Mouse (Mus musculus): ENCODE data around the gene Pi4k2a. TPM values are rescaled to one million over a fixed set of nuclear protein-coding genes. Genes with fewer than 3 reads are reported as not detected.

Gene Pi4k2a
- polyA plus RNA-seq, 1 experiment from 2014 or later, result 22.0 TPM

DNA sequence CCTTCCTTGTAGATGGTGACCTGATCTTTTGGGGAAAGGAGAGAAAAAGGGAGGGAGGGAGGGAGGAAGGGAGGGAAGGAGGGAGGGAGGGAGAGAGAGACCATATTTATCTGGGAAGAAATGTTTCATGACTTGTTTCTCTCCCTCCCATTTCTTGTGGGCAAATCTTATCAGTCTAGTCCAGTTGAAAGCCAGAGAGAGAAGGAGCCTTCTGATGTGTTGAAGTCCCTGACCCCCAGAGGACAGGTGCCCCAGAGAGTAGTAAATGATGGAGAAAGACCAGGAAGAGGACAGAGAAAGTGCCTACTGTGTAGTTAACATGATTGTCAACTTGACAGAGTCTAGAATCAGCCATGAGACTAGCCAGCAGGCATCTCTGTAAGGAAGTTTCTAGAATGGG lies 44.8 kb downstream of the Pi4k2a start:
- H3K9me3 ChIP-seq (replicated peaks), result no peaks in the 10 kb centered on the region
- no peak overlapping the region for H3K4me3 ChIP-seq
- no peak overlapping the region for H3K4me2 ChIP-seq
- 0 out of 2 replicates have a peak, but pooled peaks cover 2% of the 10 kb centered on the region for H3K4me1 ChIP-seq (replicated peaks)
- H3K27me3 ChIP-seq (replicated peaks), result no peaks in the 10 kb centered on the region
- H3K36me3 ChIP-seq, result no peaks in the 10 kb centered on the region
- ATAC-seq (ENCODE audit: insufficient number of reproducible peaks, low FRiP score), result no peak
- no peak overlapping the region for H3K9ac ChIP-seq
- H3K27ac ChIP-seq (ENCODE audit: poor library complexity, severe bottlenecking), result no peak overlapping the region

DNA sequence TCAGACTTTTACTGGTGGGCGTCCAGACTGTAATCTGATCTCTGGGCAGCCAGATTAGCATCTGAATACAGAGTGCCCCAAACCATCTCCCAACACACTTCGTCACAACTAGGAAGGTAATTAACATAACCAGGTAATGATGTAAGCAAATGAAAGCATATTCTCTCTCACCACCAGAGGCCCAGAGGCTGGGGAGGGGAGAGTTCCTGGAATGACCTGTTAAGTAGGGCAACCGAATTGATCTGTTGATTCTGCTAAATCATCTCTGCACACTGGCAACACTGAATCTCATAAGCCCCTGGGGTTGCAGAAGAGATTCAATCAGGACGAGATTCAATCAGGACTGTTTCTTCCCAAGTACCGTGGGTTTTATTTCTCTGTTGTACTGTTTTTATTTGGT lies 45.9 kb downstream of the Pi4k2a start:
- Histone ChIP-seq H3K4me1 (replicated peaks) (no peaks in the 10 kb centered on the region), H3K27me3 (replicated peaks) (no peaks in the 10 kb centered on the region), H3K4me2 (no peak overlapping the region), H3K36me3 (no peaks in the 10 kb centered on the region), H3K9me3 (replicated peaks) (no peaks in the 10 kb centered on the region), H3K4me3 (no peak overlapping the region), H3K9ac (no peak overlapping the region), H3K27ac (ENCODE audit: poor library complexity, severe bottlenecking) (no peak overlapping the region)
- WGBS, result 42% methylated on average over 5 of the region's 5 CpGs
- ATAC-seq (ENCODE audit: insufficient number of reproducible peaks, low FRiP score), result no peak

DNA sequence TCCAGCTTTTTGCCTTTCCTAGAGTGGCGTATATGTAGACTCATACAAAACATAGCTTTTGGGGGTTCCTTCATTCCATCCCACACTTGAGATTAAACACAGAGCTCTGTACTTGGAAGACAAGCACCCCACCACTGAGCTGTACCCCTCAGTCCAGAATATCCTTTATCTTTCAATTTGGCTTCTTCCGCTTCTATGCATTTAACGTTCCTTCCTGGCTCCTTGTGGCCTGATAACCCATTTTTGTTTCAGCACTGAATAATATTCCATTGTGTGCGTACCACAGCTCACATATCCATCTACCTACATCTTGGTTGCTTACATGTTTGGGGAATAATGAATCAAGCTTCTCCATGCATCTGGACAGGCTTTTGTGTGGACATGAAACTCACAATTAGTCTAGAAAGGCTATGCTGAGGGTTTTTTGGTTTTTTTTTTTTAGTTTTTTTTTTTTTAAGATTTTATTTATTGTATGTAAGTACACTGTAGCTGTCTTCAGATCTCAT lies 47.0 kb downstream of the Pi4k2a start:
- no peaks in the 10 kb centered on the region for H3K4me1 ChIP-seq (replicated peaks)
- H3K36me3 ChIP-seq, result no peaks in the 10 kb centered on the region
- no peak overlapping the region for H3K4me3 ChIP-seq
- H3K27ac ChIP-seq (ENCODE audit: poor library complexity, severe bottlenecking), result no peak overlapping the region
- no peaks in the 10 kb centered on the region for H3K27me3 ChIP-seq (replicated peaks)
- no peak overlapping the region for H3K9ac ChIP-seq
- no peak overlapping the region for H3K4me2 ChIP-seq
- no peaks in the 10 kb centered on the region for H3K9me3 ChIP-seq (replicated peaks)
- WGBS, result 86% methylated on average over 4 of the region's 4 CpGs
- ATAC-seq (ENCODE audit: insufficient number of reproducible peaks, low FRiP score), result no peak

DNA sequence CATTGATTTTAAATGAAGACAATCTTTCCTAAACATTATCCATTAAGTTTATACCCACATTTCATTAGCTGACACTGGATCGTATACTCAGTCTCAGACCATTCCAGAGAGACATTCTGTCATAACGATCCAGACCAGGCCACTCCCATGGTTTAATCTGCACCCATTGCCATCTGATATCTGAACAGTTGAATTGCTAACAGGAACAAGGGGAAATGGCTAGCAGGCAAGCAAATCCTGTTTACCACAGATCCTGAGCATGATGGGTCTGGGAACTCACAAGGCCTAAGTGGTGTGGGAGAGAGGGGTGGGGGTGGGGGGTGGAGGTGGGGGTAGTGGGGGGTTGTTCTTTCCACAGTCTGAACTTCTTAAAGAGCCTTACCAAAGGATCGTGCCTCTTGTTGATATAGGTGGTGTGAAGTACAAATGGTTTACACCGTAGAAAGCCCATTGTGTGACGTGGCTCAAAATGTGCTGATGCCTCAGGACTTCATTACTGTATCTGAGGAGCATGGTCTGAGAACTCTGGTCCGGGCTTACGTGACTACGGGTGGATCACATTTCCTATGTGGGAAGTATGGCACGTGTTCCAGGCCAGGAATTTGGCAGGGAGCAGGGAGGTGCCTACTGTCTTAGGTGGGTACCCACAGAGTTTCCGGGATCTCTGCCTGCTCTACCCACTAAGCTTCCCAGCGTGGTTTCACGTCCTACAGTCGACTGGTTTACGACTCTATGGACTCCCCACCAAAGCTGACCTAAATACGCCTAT lies 48.4 kb downstream of the Pi4k2a start:
- Histone ChIP-seq H3K9me3 (replicated peaks) (no peaks in the 10 kb centered on the region), H3K27me3 (replicated peaks) (no peaks in the 10 kb centered on the region), H3K4me3 (no peak overlapping the region), H3K36me3 (no peaks in the 10 kb centered on the region), H3K4me1 (replicated peaks) (no peaks in the 10 kb centered on the region), H3K9ac (no peak overlapping the region), H3K27ac (ENCODE audit: poor library complexity, severe bottlenecking) (no peak overlapping the region), H3K4me2 (no peak overlapping the region)
- 83% methylated on average over 15 of the region's 15 CpGs for WGBS
- no peak for ATAC-seq (ENCODE audit: insufficient number of reproducible peaks, low FRiP score)

DNA sequence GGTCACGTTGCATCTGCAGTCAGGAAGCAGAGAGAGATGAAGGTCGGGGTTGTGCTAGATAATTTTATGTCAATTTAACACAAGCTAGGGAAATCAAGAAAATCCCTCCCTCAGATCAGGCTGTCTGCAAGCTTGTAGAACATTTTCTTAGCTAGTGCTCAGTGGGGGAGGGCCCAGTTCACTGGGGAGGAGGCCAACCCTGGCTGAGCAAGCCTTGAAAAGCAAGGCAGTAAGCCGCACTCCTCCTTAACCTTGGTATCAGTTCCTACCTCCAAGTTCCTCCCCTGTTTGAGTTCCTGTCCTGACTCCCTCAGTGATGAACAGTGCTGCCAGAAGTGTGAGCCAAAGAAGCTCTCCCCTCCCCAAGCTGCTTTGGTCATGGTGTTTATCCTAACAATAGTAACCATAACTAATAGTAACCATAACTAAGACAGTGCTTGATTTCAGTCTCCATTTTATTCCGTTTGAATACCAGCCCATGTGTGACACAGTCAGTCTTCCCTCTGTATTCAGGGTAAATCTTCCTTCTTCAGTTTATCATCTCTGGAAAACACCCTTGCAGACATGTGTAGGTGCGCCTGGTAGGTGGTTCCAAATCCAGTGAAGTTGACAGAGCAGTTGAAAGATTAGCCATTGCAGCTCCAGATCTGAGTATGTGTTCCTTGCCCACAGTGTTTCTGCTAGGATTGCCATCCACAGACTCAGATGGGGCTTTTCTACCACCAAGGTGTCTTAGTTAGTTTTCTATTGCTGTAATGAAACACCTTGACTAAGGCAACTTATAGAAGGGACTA lies 49.7 kb downstream of the Pi4k2a start:
- Histone ChIP-seq H3K9me3 (replicated peaks) (no peaks in the 10 kb centered on the region), H3K4me3 (no peak overlapping the region), H3K27ac (ENCODE audit: poor library complexity, severe bottlenecking) (no peak overlapping the region), H3K4me2 (no peak overlapping the region), H3K36me3 (no peaks in the 10 kb centered on the region), H3K27me3 (replicated peaks) (no peaks in the 10 kb centered on the region), H3K9ac (no peak overlapping the region), H3K4me1 (replicated peaks) (peaks cover 4% of the 10 kb centered on the region; the same call in 1 of the 2 replicates)
- ATAC-seq (ENCODE audit: insufficient number of reproducible peaks, low FRiP score), result no peak
- 77% methylated on average over 5 of the region's 5 CpGs for WGBS

DNA sequence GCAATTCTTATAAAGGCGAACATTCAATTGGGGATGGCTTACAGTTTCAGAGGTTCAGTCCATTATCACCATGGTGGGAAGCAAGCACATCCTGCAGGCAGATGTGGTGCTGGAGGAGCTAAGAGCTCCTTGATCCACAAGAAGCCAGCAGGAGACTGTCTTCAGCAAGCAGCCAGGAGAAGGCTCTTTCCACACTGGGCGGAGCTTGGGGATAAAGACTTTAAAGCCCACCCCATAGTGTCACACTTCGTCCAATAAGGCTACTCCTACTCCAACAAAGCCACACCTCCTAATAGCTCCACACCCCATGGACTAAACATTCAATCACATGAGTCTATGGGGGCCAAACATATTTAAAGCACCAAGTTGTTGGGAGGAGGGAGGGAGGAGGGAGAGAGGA lies 51.7 kb downstream of the Pi4k2a start:
- H3K27me3 ChIP-seq (replicated peaks), result no peaks in the 10 kb centered on the region
- H3K4me2 ChIP-seq, result no peak overlapping the region
- H3K27ac ChIP-seq (ENCODE audit: poor library complexity, severe bottlenecking), result no peak overlapping the region
- no peak for ATAC-seq (ENCODE audit: insufficient number of reproducible peaks, low FRiP score)
- WGBS, result 69% methylated on average over 3 of the region's 3 CpGs
- H3K9ac ChIP-seq, result no peak overlapping the region
- no peak overlapping the region for H3K4me3 ChIP-seq
- no peaks in the 10 kb centered on the region for H3K9me3 ChIP-seq (replicated peaks)
- peaks cover 9% of the 10 kb centered on the region for H3K4me1 ChIP-seq (replicated peaks)
- H3K36me3 ChIP-seq, result no peaks in the 10 kb centered on the region

DNA sequence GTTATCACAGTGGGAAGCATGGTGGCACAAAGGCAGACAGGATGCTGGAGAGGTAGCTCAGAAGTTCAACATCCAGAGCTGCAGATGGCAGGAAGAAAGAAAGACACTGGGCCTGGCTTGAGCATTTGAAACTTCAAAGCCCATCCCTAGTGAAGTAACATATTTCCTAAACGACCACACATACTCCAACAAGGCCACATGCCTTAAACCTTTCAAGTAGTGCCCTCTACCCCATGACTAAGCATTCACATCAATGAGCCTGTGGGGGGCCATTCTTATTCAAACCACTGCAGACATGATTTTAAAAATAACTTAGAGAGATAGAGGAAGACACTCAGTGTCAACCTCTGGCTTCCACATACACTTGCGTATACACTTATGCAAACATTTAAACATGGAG lies 52.5 kb downstream of the Pi4k2a start:
- no peaks in the 10 kb centered on the region for H3K9me3 ChIP-seq (replicated peaks)
- peaks cover 11% of the 10 kb centered on the region for H3K4me1 ChIP-seq (replicated peaks)
- ATAC-seq (ENCODE audit: insufficient number of reproducible peaks, low FRiP score), result no peak
- no peak overlapping the region for H3K4me2 ChIP-seq
- no peak overlapping the region for H3K27ac ChIP-seq (ENCODE audit: poor library complexity, severe bottlenecking)
- no peak overlapping the region for H3K9ac ChIP-seq
- H3K4me3 ChIP-seq, result no peak overlapping the region
- no peaks in the 10 kb centered on the region for H3K36me3 ChIP-seq
- no peaks in the 10 kb centered on the region for H3K27me3 ChIP-seq (replicated peaks)
- 69% methylated on average over 2 of the region's 2 CpGs for WGBS

DNA sequence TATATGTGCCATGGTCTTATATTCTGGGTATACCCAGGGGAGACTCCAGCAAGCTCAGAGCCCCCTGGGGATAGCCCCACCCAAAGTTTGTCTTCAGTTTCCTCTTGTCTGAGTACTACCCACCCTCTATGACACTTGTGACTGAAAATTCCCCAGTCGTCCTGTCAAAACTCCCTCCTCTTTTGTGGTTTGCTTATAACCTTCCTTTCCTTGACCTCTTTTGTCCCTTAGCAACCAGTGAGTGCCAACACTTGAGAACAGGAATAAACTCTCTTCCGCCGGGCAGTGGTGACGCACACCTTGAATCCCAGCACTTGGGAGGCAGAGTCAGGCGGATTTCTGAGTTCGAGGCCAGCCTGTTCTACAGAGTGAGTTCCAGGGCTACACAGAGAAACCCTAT lies 53.8 kb downstream of the Pi4k2a start:
- H3K9ac ChIP-seq, result no peak overlapping the region

DNA sequence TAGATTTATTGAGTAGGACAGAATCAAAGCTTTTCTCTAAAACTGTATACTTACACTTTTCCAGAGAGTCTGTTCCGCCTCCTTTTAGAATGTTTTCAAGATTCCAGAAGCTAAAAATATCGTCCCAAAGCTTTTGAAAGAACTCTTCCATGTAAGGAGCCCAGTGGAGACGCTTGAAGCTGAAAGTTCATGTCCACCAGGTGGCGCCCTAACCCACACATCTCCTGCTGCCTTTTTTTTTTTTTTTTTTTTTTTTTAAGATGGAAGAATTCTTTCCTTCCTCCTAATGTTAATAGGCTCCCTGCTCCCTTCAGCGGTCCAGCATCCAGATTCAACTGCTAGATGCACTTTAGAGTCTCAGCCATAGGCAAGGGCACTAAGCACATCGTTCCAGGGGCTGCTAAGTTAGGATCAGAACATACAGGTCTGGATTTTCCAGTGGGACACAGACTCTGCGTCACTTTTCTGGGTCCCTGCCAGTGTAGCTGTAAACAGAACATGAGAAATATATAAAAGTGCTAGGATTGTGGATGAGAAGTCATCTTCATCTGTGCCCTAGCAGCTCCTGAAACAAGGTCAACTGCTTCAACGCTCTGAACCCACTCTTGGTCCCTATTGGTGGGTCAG lies 54.4 kb downstream of the Pi4k2a start:
- H3K4me1 ChIP-seq (replicated peaks), result peaks cover 26% of the 10 kb centered on the region
- no peak for ATAC-seq (ENCODE audit: insufficient number of reproducible peaks, low FRiP score)
- no peak overlapping the region for H3K4me3 ChIP-seq
- H3K27me3 ChIP-seq (replicated peaks), result no peaks in the 10 kb centered on the region
- WGBS, result 26% methylated on average over 8 of the region's 8 CpGs
- no peak overlapping the region for H3K27ac ChIP-seq (ENCODE audit: poor library complexity, severe bottlenecking)
- no peak overlapping the region for H3K9ac ChIP-seq
- H3K36me3 ChIP-seq, result no peaks in the 10 kb centered on the region
- no peak overlapping the region for H3K4me2 ChIP-seq
- no peaks in the 10 kb centered on the region for H3K9me3 ChIP-seq (replicated peaks)

More for the DNA sequence above, 53.8 kb downstream of the Pi4k2a start:
- H3K36me3 ChIP-seq, result no peaks in the 10 kb centered on the region
- no peak overlapping the region for H3K4me3 ChIP-seq
- H3K27me3 ChIP-seq (replicated peaks), result no peaks in the 10 kb centered on the region
- H3K9me3 ChIP-seq (replicated peaks), result no peaks in the 10 kb centered on the region
- 37% methylated on average over 6 of the region's 6 CpGs for WGBS
- H3K27ac ChIP-seq (ENCODE audit: poor library complexity, severe bottlenecking), result no peak overlapping the region
- no peak for ATAC-seq (ENCODE audit: insufficient number of reproducible peaks, low FRiP score)
- peaks cover 20% of the 10 kb centered on the region for H3K4me1 ChIP-seq (replicated peaks)
- H3K4me2 ChIP-seq, result no peak overlapping the region

DNA sequence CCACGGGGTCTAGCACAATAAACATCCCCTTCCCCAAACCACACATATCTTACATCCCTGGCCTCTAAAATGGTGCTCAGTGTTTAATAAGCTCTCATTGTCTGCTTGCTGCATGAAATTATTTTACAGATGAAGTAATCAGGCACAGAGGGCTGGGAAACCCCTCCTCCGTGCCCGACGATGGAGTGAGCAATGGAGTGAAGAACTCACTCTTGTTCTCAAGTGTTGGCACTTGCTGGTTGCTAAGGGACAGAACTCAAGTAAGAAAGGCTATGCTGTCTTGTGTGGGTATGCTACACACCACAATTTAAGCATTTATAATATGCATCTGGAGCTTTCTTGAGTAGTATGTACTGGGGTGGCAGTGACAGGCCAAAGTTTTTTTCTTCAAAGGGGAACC lies 54.9 kb downstream of the Pi4k2a start:
- no peaks in the 10 kb centered on the region for H3K9me3 ChIP-seq (replicated peaks)
- H3K36me3 ChIP-seq, result no peaks in the 10 kb centered on the region
- no peak overlapping the region for H3K4me2 ChIP-seq
- ATAC-seq (ENCODE audit: insufficient number of reproducible peaks, low FRiP score), result no peak
- H3K27me3 ChIP-seq (replicated peaks), result no peaks in the 10 kb centered on the region
- 51% methylated on average over 4 of the region's 4 CpGs for WGBS
- H3K4me3 ChIP-seq, result no peak overlapping the region
- H3K27ac ChIP-seq (ENCODE audit: poor library complexity, severe bottlenecking), result no peak overlapping the region
- H3K4me1 ChIP-seq (replicated peaks), result peaks cover 31% of the 10 kb centered on the region
- no peak overlapping the region for H3K9ac ChIP-seq

DNA sequence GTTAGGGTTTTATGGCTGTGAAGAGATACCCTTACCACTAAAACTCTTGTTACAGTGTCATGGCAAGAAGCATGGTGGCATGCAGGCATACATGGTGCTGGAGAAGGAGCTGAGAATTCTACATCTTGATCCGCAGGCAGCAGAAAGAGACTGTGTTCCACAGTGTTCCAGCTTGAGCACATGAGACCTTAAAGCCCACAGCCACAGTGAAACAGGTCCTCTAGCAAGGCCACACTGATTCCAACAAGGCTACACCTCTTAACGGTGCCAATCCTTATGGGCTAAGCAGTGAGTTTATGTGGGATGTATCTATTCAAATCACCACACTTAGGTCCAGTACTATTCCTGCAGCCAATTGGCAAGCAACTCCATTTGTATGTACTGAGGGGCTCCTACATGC lies 55.5 kb downstream of the Pi4k2a start:
- Histone ChIP-seq H3K27ac (ENCODE audit: poor library complexity, severe bottlenecking) (no peak overlapping the region), H3K9me3 (replicated peaks) (no peaks in the 10 kb centered on the region), H3K4me3 (no peak overlapping the region), H3K27me3 (replicated peaks) (no peaks in the 10 kb centered on the region), H3K4me1 (replicated peaks) (peaks cover 36% of the 10 kb centered on the region), H3K4me2 (no peak overlapping the region), H3K9ac (no peak overlapping the region), H3K36me3 (peaks cover 2% of the 10 kb centered on the region)
- WGBS, result 88% methylated on average over 2 of the region's 2 CpGs
- ATAC-seq (ENCODE audit: insufficient number of reproducible peaks, low FRiP score), result no peak

Data from heart, embryonic 12.5 days (tissue).